Mouse (Mus musculus) CH12.LX (cell line): ENCODE measurements around the gene Tpte. TPM values are rescaled to one million over a fixed set of nuclear protein-coding genes. Genes with fewer than 3 reads are reported as not detected.

Experiments used
- DNase-seq: peaks from one replicate; pipeline ENCODE4 v3.0.0-alpha.2; 2013; ENCODE audit errors: extremely low read depth
- H3K27ac ChIP-seq: 2 replicates; pipeline ENCODE4 v1.5.1; 2012; ENCODE audit warnings: low read depth, mild to moderate bottlenecking, control low read depth, moderate library complexity; ENCODE audit not compliant: insufficient read depth
- H3K27me3 ChIP-seq: replicated peaks from 2 replicates; pipeline ENCODE3; 2012; ENCODE audit warnings: inconsistent platforms
- H3K36me3 ChIP-seq, 2 experiments: replicated peaks in 1 of 2; 2 replicates each; pipeline versions ENCODE3 to v1.6.1; 2012; ENCODE audit warnings: inconsistent platforms in 1 of 2, low read length in 1 of 2, mild to moderate bottlenecking in 1 of 2, mixed read lengths in 1 of 2, moderate library complexity in 1 of 2; ENCODE audit not compliant: control insufficient read depth in 1 of 2, insufficient read depth in 1 of 2
- H3K4me1 ChIP-seq, 2 experiments: 2 replicates each; pipeline ENCODE4 v1.6.1; 2012; ENCODE audit warnings: inconsistent platforms in 1 of 2, moderate library complexity in 1 of 2; ENCODE audit not compliant: insufficient read depth in 2 of 2, control insufficient read depth in 1 of 2
- H3K4me2 ChIP-seq: 2 replicates; pipeline ENCODE4 v1.6.1; 2012; ENCODE audit warnings: low read depth, mild to moderate bottlenecking, control low read depth; ENCODE audit not compliant: poor library complexity, insufficient read depth, severe bottlenecking
- H3K4me3 ChIP-seq, 3 experiments: fragments of 150-350 bp in 1 of 3; sonication (generic) in 1 of 3; replicated peaks in 1 of 3; 2 replicates each; pipeline versions ENCODE3 to v1.5.1; 2011 to 2012; ENCODE audit warnings: low read depth in 2 of 3, low read length in 2 of 3, mild to moderate bottlenecking in 2 of 3, moderate library complexity in 2 of 3, control low read depth in 1 of 3, improper control_type of control experiment in 1 of 3, inconsistent platforms in 1 of 3, mixed read lengths in 1 of 3; ENCODE audit not compliant: poor library complexity in 1 of 3
- H3K79me2 ChIP-seq: replicated peaks from 2 replicates; pipeline ENCODE4 v1.6.1; 2012; ENCODE audit warnings: mild to moderate bottlenecking, moderate library complexity; ENCODE audit not compliant: control insufficient read depth, poor library complexity, insufficient read depth, severe bottlenecking; ENCODE audit errors: extremely low read depth
- H3K9ac ChIP-seq: 2 replicates; pipeline ENCODE4 v1.6.1; 2012; ENCODE audit warnings: low read depth, mild to moderate bottlenecking, control low read depth, moderate library complexity; ENCODE audit not compliant: insufficient read depth
- H3K9me3 ChIP-seq: replicated peaks from 2 replicates; pipeline ENCODE3; 2012; ENCODE audit warnings: low read length, inconsistent platforms, mixed read lengths
- CHD1 ChIP-seq: IDR thresholded peaks from 2 replicates; pipeline ENCODE4 v1.6.1; 2012; ENCODE audit warnings: low read depth, low read length, improper control_type of control experiment, inconsistent platforms
- CHD2 ChIP-seq: IDR thresholded peaks from 2 replicates; pipeline ENCODE4 v1.6.1; 2011; ENCODE audit warnings: low read length, improper control_type of control experiment
- CTCF ChIP-seq, 2 experiments: IDR thresholded peaks in 1 of 2; conservative IDR thresholded peaks in 1 of 2; 2 replicates each; pipeline ENCODE4 v1.5.1; 2011 to 2012; ENCODE audit warnings: low read depth in 2 of 2, low read length in 2 of 2, improper control_type of control experiment in 1 of 2, inconsistent platforms in 1 of 2, mild to moderate bottlenecking in 1 of 2, moderate library complexity in 1 of 2
- E2F4 ChIP-seq: IDR thresholded peaks from 2 replicates; pipeline ENCODE4 v1.6.1; 2011; ENCODE audit warnings: low read depth, low read length, improper control_type of control experiment; ENCODE audit not compliant: insufficient replicate concordance
- GABPA ChIP-seq: IDR thresholded peaks from 2 replicates; pipeline ENCODE4 v1.6.1; 2012; ENCODE audit warnings: low read depth, low read length, improper control_type of control experiment, inconsistent platforms; ENCODE audit not compliant: insufficient replicate concordance
- HCFC1 ChIP-seq: IDR thresholded peaks from 2 replicates; pipeline ENCODE4 v1.6.1; 2012; ENCODE audit warnings: low read depth, mild to moderate bottlenecking, inconsistent platforms, low read length, improper control_type of control experiment
- KAT2A ChIP-seq: IDR thresholded peaks from 2 replicates; pipeline ENCODE4 v1.6.1; 2012; ENCODE audit warnings: low read length, improper control_type of control experiment, inconsistent platforms; ENCODE audit not compliant: insufficient replicate concordance
- MAFK ChIP-seq: IDR thresholded peaks from 2 replicates; pipeline ENCODE4 v1.6.1; 2011; ENCODE audit warnings: low read length, improper control_type of control experiment; ENCODE audit not compliant: insufficient replicate concordance
- MAZ ChIP-seq: IDR thresholded peaks from 2 replicates; pipeline ENCODE4 v1.6.1; 2012; ENCODE audit warnings: low read depth, mild to moderate bottlenecking, inconsistent platforms, low read length, improper control_type of control experiment, moderate library complexity
- MEF2A ChIP-seq: IDR thresholded peaks from 2 replicates; pipeline ENCODE4 v1.6.1; 2014; ENCODE audit warnings: low read depth, mild to moderate bottlenecking, inconsistent platforms, low read length, improper control_type of control experiment, borderline replicate concordance
- NELFE ChIP-seq: IDR thresholded peaks from 2 replicates; pipeline ENCODE4 v1.6.1; 2011; ENCODE audit warnings: low read depth, low read length, improper control_type of control experiment
- PAX5 ChIP-seq: IDR thresholded peaks from 2 replicates; pipeline ENCODE4 v1.6.1; 2012; ENCODE audit warnings: low read length, inconsistent platforms, mixed read lengths
- POLR2AphosphoS2 ChIP-seq: IDR thresholded peaks from 2 replicates; pipeline ENCODE4 v1.6.1; 2011; ENCODE audit warnings: low read depth, low read length, improper control_type of control experiment
- RAD21 ChIP-seq: IDR thresholded peaks from 2 replicates; pipeline ENCODE4 v1.6.1; 2011; ENCODE audit warnings: low read depth, mild to moderate bottlenecking, low read length, improper control_type of control experiment, moderate library complexity
- RCOR1 ChIP-seq: conservative IDR thresholded peaks from 2 replicates; pipeline ENCODE4 v1.6.1; 2012; ENCODE audit warnings: low read depth, mild to moderate bottlenecking, inconsistent platforms, low read length, improper control_type of control experiment
- SMC3 ChIP-seq: IDR thresholded peaks from 2 replicates; pipeline ENCODE4 v1.6.1; 2011; ENCODE audit warnings: low read depth, low read length, improper control_type of control experiment
- TBP ChIP-seq: conservative IDR thresholded peaks from 2 replicates; pipeline ENCODE4 v1.6.1; 2011; ENCODE audit warnings: low read depth, low read length, improper control_type of control experiment
- TCF12 ChIP-seq: IDR thresholded peaks from 2 replicates; pipeline ENCODE4 v1.6.1; 2014; ENCODE audit warnings: low read depth, mild to moderate bottlenecking, inconsistent platforms, low read length, improper control_type of control experiment
- UBTF ChIP-seq: IDR thresholded peaks from 2 replicates; pipeline ENCODE4 v1.6.1; 2012; ENCODE audit warnings: low read depth, mild to moderate bottlenecking, inconsistent platforms, low read length, improper control_type of control experiment, moderate library complexity
- ZC3H11A ChIP-seq: IDR thresholded peaks from 2 replicates; pipeline ENCODE4 v1.6.1; 2012; ENCODE audit warnings: low read depth, mild to moderate bottlenecking, inconsistent platforms, low read length, improper control_type of control experiment
- ZKSCAN1 ChIP-seq: IDR thresholded peaks from 2 replicates; pipeline ENCODE4 v1.6.1; 2012; ENCODE audit warnings: low read depth, inconsistent platforms, low read length, improper control_type of control experiment, borderline replicate concordance
- dilution Hi-C: fragments of 300-500 bp; cut with MboI; formaldehyde crosslinking; loops from 2 replicates; pipeline ENCODE4 v1.14.3; 2020; ENCODE audit warnings: low sequenced_read_pairs; ENCODE audit not compliant: extremely low pct_unique_long_range_greater_than_20kb, extremely low pct_ligation_motif_present
- in situ Hi-C: fragments of 300-500 bp; cut with MboI; formaldehyde crosslinking; loops from 3 replicates; pipeline ENCODE4 v1.14.3; 2019; ENCODE audit warnings: low sequenced_read_pairs, low pct_ligation_motif_present, low pct_unique_long_range_greater_than_20kb, mixed read lengths
- polyA plus RNA-seq: library from polyadenylated mRNA; unstranded; fragments of >175 nt; gene quantifications from 2 replicates; pipeline ENCODE4 v1.2.1, GENCODE M21; 2012; ENCODE audit warnings: low read depth; ENCODE audit not compliant: insufficient read length
- total RNA-seq, 2 experiments: library from RNA; depleted of rRNA; stranded (reverse); fragments of 300-350 nt in 1 of 2; fragments of >200 nt in 1 of 2; gene quantifications; 2 replicates each; pipeline ENCODE4 v1.2.3; 2012 to 2014

Gene Tpte
- total and polyA plus RNA-seq, 3 experiments: not detected

GRCm38 (mm10) chr8:22302326-22302725, 19.1 kb downstream of the Tpte start:
- no peaks in the 10 kb centered on the region for H3K79me2 ChIP-seq
- no peak overlapping the region for H3K9ac ChIP-seq
- H3K4me2 ChIP-seq: no peak overlapping the region
- no peak overlapping the region for H3K4me3 ChIP-seq
- DNase-seq: no peak
- in situ Hi-C loops: no loop called here
- no peak overlapping the region for H3K27ac ChIP-seq
- dilution Hi-C loops: no loop called here
- H3K27me3 ChIP-seq: no peaks in the 10 kb centered on the region
- TF ChIP-seq TCF12 (no peak), HCFC1 (no peak), RAD21 (no peak), CHD1 (no peak), RCOR1 (no peak), POLR2AphosphoS2 (no peak), CHD2 (no peak), UBTF (no peak), ZKSCAN1 (no peak), NELFE (no peak), KAT2A (no peak), MEF2A (no peak), MAZ (no peak), SMC3 (no peak), TBP (no peak), E2F4 (no peak), PAX5 (no peak)
- no peaks in the 10 kb centered on the region for H3K36me3 ChIP-seq
- H3K4me1 ChIP-seq: peaks cover 0 to 3% of the 10 kb centered on the region in 2 experiments; a peak in 1 of 4 replicates
- H3K9me3 ChIP-seq: no peaks in the 10 kb centered on the region

GRCm38 (mm10) chr8:22302896-22303306, 19.7 kb downstream of the Tpte start:
- Histone ChIP-seq H3K4me2 (peak overlapping the region; percentile 61), H3K9ac (no peak overlapping the region), H3K4me3 (no peak overlapping the region), H3K4me1 (peaks cover 0 to 3% of the 10 kb centered on the region in 2 experiments; a peak in 1 of 4 replicates), H3K79me2 (no peaks in the 10 kb centered on the region), H3K9me3 (no peaks in the 10 kb centered on the region), H3K36me3 (no peaks in the 10 kb centered on the region), H3K27me3 (no peaks in the 10 kb centered on the region), H3K27ac (no peak overlapping the region)
- DNase-seq: no peak
- dilution Hi-C loops (no loop called here), in situ Hi-C loops (no loop called here)
- no peak for TF ChIP-seq ZC3H11A
- no peak for TF ChIP-seq UBTF
- TF ChIP-seq SMC3: no peak
- TF ChIP-seq NELFE: no peak
- TF ChIP-seq MEF2A: no peak
- TF ChIP-seq HCFC1: no peak
- TF ChIP-seq GABPA: no peak
- TF ChIP-seq MAFK: no peak
- no peak for TF ChIP-seq CTCF (conservative IDR thresholded peaks at IDR 0.05 in 1 of 2, IDR thresholded peaks at IDR 0.05 in 1 of 2; ENCODE audit: low read depth in 2 of 2, low read length in 2 of 2)
